Mouse (Mus musculus) liver, embryonic 11.5 days (tissue): ENCODE results near the gene Col17a1. TPM values are rescaled to one million over a fixed set of nuclear protein-coding genes. Genes with fewer than 3 reads are reported as not detected.

Source experiments
- ATAC-seq: fragments of 200-750 bp; cut with Nextera tagmentation; replicated peaks from 2 replicates; pipeline ENCODE4 v1.8.0; 2017; ENCODE audit warnings: moderate number of reproducible peaks, mild to moderate bottlenecking, moderate TSS enrichment, moderate library complexity; ENCODE audit not compliant: low FRiP score
- DNase-seq: peaks from one replicate; pipeline ENCODE4 v3.0.0-alpha.2; 2017; ENCODE audit warnings: low spot score
- H3K27ac ChIP-seq: fragments of 300-500 bp; sonication (generic); 2 replicates; pipeline ENCODE4 v1.5.1; 2014; ENCODE audit warnings: mild to moderate bottlenecking, low read depth, low read length, control low read depth
- H3K27me3 ChIP-seq: fragments of 300-500 bp; sonication (generic); replicated peaks from 2 replicates; pipeline ENCODE4 v1.6.1; 2014; ENCODE audit warnings: low read length, mixed read lengths; ENCODE audit not compliant: control insufficient read depth, insufficient read depth
- H3K36me3 ChIP-seq: fragments of 300-500 bp; sonication (generic); 2 replicates; pipeline ENCODE4 v1.6.1; 2014; ENCODE audit warnings: mild to moderate bottlenecking, low read length, moderate library complexity, mixed read lengths; ENCODE audit not compliant: control insufficient read depth, insufficient read depth
- H3K4me1 ChIP-seq: fragments of 300-500 bp; sonication (generic); replicated peaks from 2 replicates; pipeline ENCODE4 v1.6.1; 2014; ENCODE audit warnings: low read length, mixed read lengths; ENCODE audit not compliant: control insufficient read depth, insufficient read depth
- H3K4me2 ChIP-seq: fragments of 300-500 bp; sonication (generic); 2 replicates; pipeline ENCODE4 v1.6.1; 2014; ENCODE audit warnings: mild to moderate bottlenecking, control low read depth, moderate library complexity
- H3K4me3 ChIP-seq: fragments of 300-500 bp; sonication (generic); 2 replicates; pipeline ENCODE4 v1.5.1; 2014; ENCODE audit warnings: low read depth, low read length, control low read depth
- H3K9ac ChIP-seq: fragments of 300-500 bp; sonication (generic); 2 replicates; pipeline ENCODE4 v1.6.1; 2014; ENCODE audit warnings: low read depth, low read length, control low read depth
- H3K9me3 ChIP-seq: fragments of 300-500 bp; sonication (generic); 2 replicates; pipeline ENCODE4 v1.6.1; 2016; ENCODE audit warnings: low read length, inconsistent platforms, mixed read lengths; ENCODE audit not compliant: control insufficient read depth
- WGBS: fragments of 180-500 bp; shearing (Covaris S2); extraction: QIAGEN DNeasy Blood & Tissue Kit; methylation state at CpG from one replicate; pipeline ENCODE4 v1.1.7; 2014; 5-methylcytosine and 5-hydroxymethylcytosine counted together
- polyA plus RNA-seq: library from polyadenylated mRNA; unstranded; fragments of >200 nt; fragmentation: Nextera tagmentation; extraction: Ambion mirVana; gene quantifications from 2 replicates; pipeline ENCODE4 v1.2.1, GENCODE M21; 2014

Col17a1 gene
- polyA plus RNA-seq, 1 experiment from 2014 or later, result 0.36 TPM

GRCm38 (mm10) chr19:47696411-47696810, 4.5 kb upstream of the Col17a1 start:
- no peaks in the 10 kb centered on the region for H3K27me3 ChIP-seq
- no peak overlapping the region for H3K27ac ChIP-seq
- 91% methylated on average over 8 of the region's 8 CpGs for WGBS
- H3K4me1 ChIP-seq, result no peaks in the 10 kb centered on the region
- no peaks in the 10 kb centered on the region for H3K36me3 ChIP-seq
- no peak overlapping the region for H3K4me3 ChIP-seq
- no peak overlapping the region for H3K4me2 ChIP-seq
- ATAC-seq, result no peak
- no peak overlapping the region for H3K9ac ChIP-seq
- H3K9me3 ChIP-seq, result no peaks in the 10 kb centered on the region
- DNase-seq, result no peak

GRCm38 (mm10) chr19:47695725-47696124, 3.8 kb upstream of the Col17a1 start:
- 71% methylated on average over 6 of the region's 6 CpGs for WGBS
- H3K27me3 ChIP-seq, result no peaks in the 10 kb centered on the region
- no peak overlapping the region for H3K27ac ChIP-seq
- no peak overlapping the region for H3K4me3 ChIP-seq
- H3K4me2 ChIP-seq, result no peak overlapping the region
- DNase-seq, result no peak
- H3K36me3 ChIP-seq, result no peaks in the 10 kb centered on the region
- H3K9ac ChIP-seq, result no peak overlapping the region
- no peaks in the 10 kb centered on the region for H3K4me1 ChIP-seq
- no peaks in the 10 kb centered on the region for H3K9me3 ChIP-seq
- ATAC-seq, result no peak; the same call in 1 of the 2 replicates

GRCm38 (mm10) chr19:47689592-47689991, 2.3 kb downstream of the Col17a1 start:
- Histone ChIP-seq H3K4me2 (no peak overlapping the region), H3K27ac (no peak overlapping the region), H3K4me3 (no peak overlapping the region), H3K4me1 (0 out of 2 replicates have a peak, but pooled peaks cover 2% of the 10 kb centered on the region), H3K27me3 (no peaks in the 10 kb centered on the region), H3K9ac (no peak overlapping the region), H3K9me3 (no peaks in the 10 kb centered on the region), H3K36me3 (no peaks in the 10 kb centered on the region)
- DNase-seq (no peak), ATAC-seq (no peak)
- WGBS, result 35% methylated on average over 7 of the region's 7 CpGs

GRCm38 (mm10) chr19:47678675-47679074, 13.2 kb downstream of the Col17a1 start:
- DNase-seq, result no peak
- no peak for ATAC-seq
- Histone ChIP-seq H3K4me3 (no peak overlapping the region), H3K27me3 (no peaks in the 10 kb centered on the region), H3K4me1 (no peaks in the 10 kb centered on the region; the same call in 1 of the 2 replicates), H3K9ac (no peak overlapping the region), H3K9me3 (no peaks in the 10 kb centered on the region), H3K36me3 (no peaks in the 10 kb centered on the region), H3K4me2 (no peak overlapping the region), H3K27ac (no peak overlapping the region)
- 79% methylated on average over 12 of the region's 12 CpGs for WGBS

DNA sequence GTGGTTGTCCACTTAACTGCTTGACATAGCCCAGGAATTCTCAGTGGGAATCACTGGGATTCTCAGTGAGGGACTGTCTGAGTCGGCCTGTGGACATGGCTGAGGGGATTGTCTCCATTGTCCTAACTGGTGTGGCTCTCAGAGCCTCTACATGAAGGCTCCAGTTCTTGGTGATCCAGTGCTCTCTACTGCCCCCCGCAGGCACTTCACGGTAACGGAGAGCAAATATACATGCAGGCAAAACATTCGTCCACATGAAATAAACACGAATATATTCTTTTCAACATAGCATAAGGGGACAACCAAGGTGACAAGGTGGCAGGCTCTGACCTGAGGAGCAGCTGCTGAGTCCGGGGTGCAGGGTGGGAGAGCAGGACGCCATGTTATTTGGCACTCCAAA, 17.5 kb downstream of the Col17a1 start:
- WGBS, result 38% methylated on average over 8 of the region's 8 CpGs
- no peaks in the 10 kb centered on the region; the same call in 1 of the 2 replicates for H3K4me1 ChIP-seq
- DNase-seq (peak; percentile 52), ATAC-seq (no peak)
- no peaks in the 10 kb centered on the region for H3K9me3 ChIP-seq
- H3K27me3 ChIP-seq, result no peaks in the 10 kb centered on the region
- no peaks in the 10 kb centered on the region for H3K36me3 ChIP-seq
- H3K27ac ChIP-seq, result no peak overlapping the region
- H3K4me3 ChIP-seq, result no peak overlapping the region
- no peak overlapping the region for H3K9ac ChIP-seq
- no peak overlapping the region for H3K4me2 ChIP-seq

GRCm38 (mm10) chr19:47668399-47668798, 23.5 kb downstream of the Col17a1 start:
- H3K27me3 ChIP-seq, result peaks cover 4% of the 10 kb centered on the region; the same call in 1 of the 2 replicates

GRCm38 (mm10) chr19:47667601-47668000, 24.3 kb downstream of the Col17a1 start:
- 57% methylated on average over 8 of the region's 8 CpGs for WGBS
- Histone ChIP-seq H3K4me3 (no peak overlapping the region), H3K27me3 (peaks cover 4% of the 10 kb centered on the region; the same call in 1 of the 2 replicates), H3K4me2 (no peak overlapping the region), H3K9ac (no peak overlapping the region), H3K36me3 (no peaks in the 10 kb centered on the region), H3K9me3 (no peaks in the 10 kb centered on the region), H3K4me1 (no peaks in the 10 kb centered on the region), H3K27ac (no peak overlapping the region)
- ATAC-seq, result no peak
- no peak for DNase-seq

More at GRCm38 (mm10) chr19:47668399-47668798, 23.5 kb downstream of the Col17a1 start:
- Histone ChIP-seq H3K9ac (no peak overlapping the region), H3K4me3 (no peak overlapping the region), H3K27ac (no peak overlapping the region), H3K4me1 (no peaks in the 10 kb centered on the region), H3K9me3 (no peaks in the 10 kb centered on the region), H3K36me3 (no peaks in the 10 kb centered on the region), H3K4me2 (no peak overlapping the region)
- ATAC-seq, result no peak
- DNase-seq, result no peak
- 77% methylated on average over 9 of the region's 9 CpGs for WGBS

GRCm38 (mm10) chr19:47659765-47660408, 32.0 kb downstream of the Col17a1 start:
- ATAC-seq, result no peak
- Histone ChIP-seq H3K9me3 (no peaks in the 10 kb centered on the region), H3K9ac (no peak overlapping the region), H3K4me3 (no peak overlapping the region), H3K4me1 (no peaks in the 10 kb centered on the region; the same call in 1 of the 2 replicates), H3K27ac (0 out of 2 replicates have a peak overlapping the region, but pooled peaks have one; percentile 43), H3K36me3 (no peaks in the 10 kb centered on the region), H3K4me2 (no peak overlapping the region), H3K27me3 (peaks cover 4% of the 10 kb centered on the region; the same call in 1 of the 2 replicates)
- no peak for DNase-seq
- WGBS, result 87% methylated on average over 9 of the region's 9 CpGs
